Mouse (Mus musculus) heart, adult 2 months (tissue): ENCODE results near the gene Lrch4.

ENCODE experiments used
- CTCF ChIP-seq: fragments of 200-600 bp; IDR thresholded peaks from 2 replicates; pipeline ENCODE4 v1.8.1; 2022; ENCODE audit warnings: antibody characterized with exemption, mild to moderate bottlenecking, moderate library complexity
- EP300 ChIP-seq: fragments of 200-500 bp; IDR thresholded peaks from 2 replicates; pipeline ENCODE4 v1.6.1; 2011; ENCODE audit warnings: low read depth, low read length, control low read depth; ENCODE audit not compliant: insufficient read depth

DNA sequence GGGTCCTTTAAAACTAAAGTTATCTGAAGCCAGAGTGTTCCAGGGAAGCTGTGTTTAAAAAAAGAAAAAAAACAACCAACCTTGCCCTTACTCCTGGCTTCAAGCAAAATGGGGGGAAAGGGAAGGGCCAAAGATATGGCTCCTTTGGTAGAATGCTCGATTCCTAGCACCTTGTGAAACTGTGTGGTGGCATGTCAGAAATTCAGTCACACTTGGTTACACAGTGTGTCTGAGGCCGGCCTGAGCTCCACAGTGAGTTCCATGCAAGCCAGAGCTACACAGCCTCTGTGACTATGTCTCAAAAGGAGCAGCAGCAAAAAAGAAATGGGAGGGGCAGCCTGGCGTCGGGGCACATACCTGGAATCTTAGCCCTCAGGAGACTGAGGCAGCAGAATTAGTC is 20.3 kb downstream of the Lrch4 start:
- TF ChIP-seq EP300: no peak
- no peak for TF ChIP-seq CTCF
